Mouse (Mus musculus) gastrocnemius, adult 2 months (tissue): ENCODE measurements at regions not wholly inside any gene's neighbourhood (a gene's known extent, or its start where the extent isn't known, plus 50 kb on each side); places are given as distances from the start of the nearest gene placed in this dataset.
A peak's percentile ranks its signal among the peaks of the same experiment; 100 is the strongest.

Experiments
- DNase-seq: peaks from one replicate; pipeline ENCODE4 v3.0.0; 2022
- H3K27ac ChIP-seq: fragments of 200-600 bp; 2 replicates; pipeline ENCODE4 v1.8.1; 2022; ENCODE audit warnings: mild to moderate bottlenecking
- H3K4me3 ChIP-seq: fragments of 200-600 bp; 2 replicates; pipeline ENCODE4 v1.8.1; 2022; ENCODE audit warnings: mild to moderate bottlenecking, moderate library complexity
- CTCF ChIP-seq: fragments of 200-600 bp; IDR thresholded peaks from 2 replicates; pipeline ENCODE4 v1.8.1; 2022; ENCODE audit warnings: antibody characterized with exemption, mild to moderate bottlenecking, moderate library complexity
- intact Hi-C: fragments of 180-260 bp; cut with DNase I; formaldehyde crosslinking; loops from one replicate; pipeline ENCODE4 v1.15.1; 2025

- TF ChIP-seq CTCF: no peak
- intact Hi-C loops: no loop called here
- no peak overlapping the region for H3K27ac ChIP-seq
- H3K4me3 ChIP-seq: no peak overlapping the region
- no peak for DNase-seq
Observed at GRCm38 (mm10) chr9:47404821-47405220, 125.2 kb upstream of the Cadm1 start.

- no peak for TF ChIP-seq CTCF
- intact Hi-C loops: no loop called here
- Histone ChIP-seq H3K27ac (no peak overlapping the region), H3K4me3 (no peak overlapping the region)
- no peak for DNase-seq
Observed at GRCm38 (mm10) chr9:47405547-47405946, 124.4 kb upstream of the Cadm1 start.

GRCm38 (mm10) chr9:47407007-47407670 is 122.8 kb upstream of the Cadm1 start:
- TF ChIP-seq CTCF: no peak
- Histone ChIP-seq H3K27ac (no peak overlapping the region), H3K4me3 (no peak overlapping the region)
- intact Hi-C loops: no loop called here
- peak; percentile 41 for DNase-seq

DNA sequence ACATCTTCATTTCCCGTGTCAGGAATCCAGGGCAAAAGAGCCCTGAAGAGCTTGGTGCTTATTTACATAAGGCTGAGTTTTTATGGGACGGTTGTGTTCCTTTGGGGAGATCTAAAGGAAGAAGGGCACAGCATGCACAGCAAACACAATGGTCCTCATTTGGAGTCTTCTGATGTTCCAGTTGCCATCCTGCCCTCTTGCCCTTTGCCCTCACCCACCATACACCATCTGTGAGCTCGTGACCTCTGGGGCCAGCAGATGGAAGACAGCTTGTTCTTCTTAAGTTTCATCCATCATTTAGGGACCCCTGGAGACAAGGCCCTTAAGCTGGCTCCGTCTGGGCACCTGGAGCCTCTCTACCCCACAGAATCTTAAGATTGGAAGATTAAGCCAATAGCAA is 121.9 kb upstream of the Cadm1 start:
- no peak overlapping the region for H3K4me3 ChIP-seq
- no peak for DNase-seq
- H3K27ac ChIP-seq: no peak overlapping the region
- intact Hi-C loops: no loop called here
- no peak for TF ChIP-seq CTCF

DNA sequence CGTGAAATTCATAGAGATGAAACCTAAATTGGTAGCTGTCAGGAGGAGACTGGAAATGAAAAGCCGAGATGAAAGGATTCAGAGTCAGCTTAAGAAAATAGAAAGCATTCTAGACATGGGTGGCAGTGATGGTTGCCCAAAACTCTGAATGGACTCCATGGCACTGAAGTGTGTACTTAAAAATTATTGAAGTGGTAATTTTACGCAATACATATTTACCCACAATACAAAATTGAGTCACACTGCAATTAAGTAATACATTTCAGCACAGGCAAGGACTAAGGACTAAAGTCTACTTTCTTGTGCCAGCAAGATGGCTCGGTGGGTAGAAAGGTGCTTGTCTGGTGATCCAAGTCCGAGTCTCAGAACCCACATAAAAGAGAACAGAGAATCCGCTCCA is 120.4 kb upstream of the Cadm1 start:
- TF ChIP-seq CTCF: no peak
- DNase-seq: no peak
- intact Hi-C loops: no loop called here
- Histone ChIP-seq H3K4me3 (no peak overlapping the region), H3K27ac (no peak overlapping the region)

- no peak overlapping the region for H3K4me3 ChIP-seq
- intact Hi-C loops: no loop called here
- DNase-seq: no peak
- H3K27ac ChIP-seq: no peak overlapping the region
- TF ChIP-seq CTCF: no peak
Observed at GRCm38 (mm10) chr9:47412786-47413185, 117.2 kb upstream of the Cadm1 start.

- H3K4me3 ChIP-seq: no peak overlapping the region
Observed at GRCm38 (mm10) chr9:47414350-47414988, 115.5 kb upstream of the Cadm1 start.

GRCm38 (mm10) chr9:47422151-47422599 is 107.8 kb upstream of the Cadm1 start:
- Histone ChIP-seq H3K4me3 (peak overlapping the region; percentile 19; the same call in 1 of the 2 replicates), H3K27ac (peak overlapping the region; percentile 48; the same call in 1 of the 2 replicates)
- peak; percentile 63 for DNase-seq
- no peak for TF ChIP-seq CTCF
- intact Hi-C loops: no loop called here

More at GRCm38 (mm10) chr9:47414350-47414988, 115.5 kb upstream of the Cadm1 start:
- no peak for TF ChIP-seq CTCF
- DNase-seq: no peak
- intact Hi-C loops: no loop called here
- H3K27ac ChIP-seq: no peak overlapping the region

GRCm38 (mm10) chr9:47422741-47423461 is 107.1 kb upstream of the Cadm1 start:
- H3K27ac ChIP-seq: peak overlapping the region; percentile 43; the same call in 1 of the 2 replicates
- intact Hi-C loops: no loop called here
- peak; percentile 65 for DNase-seq
- H3K4me3 ChIP-seq: no peak overlapping the region; the same call in 1 of the 2 replicates
- TF ChIP-seq CTCF: no peak

- no peak overlapping the region; the same call in 1 of the 2 replicates for H3K27ac ChIP-seq
- intact Hi-C loops: no loop called here
- no peak for DNase-seq
- no peak overlapping the region for H3K4me3 ChIP-seq
- no peak for TF ChIP-seq CTCF
Observed at GRCm38 (mm10) chr9:47423462-47423832, 106.5 kb upstream of the Cadm1 start.

DNA sequence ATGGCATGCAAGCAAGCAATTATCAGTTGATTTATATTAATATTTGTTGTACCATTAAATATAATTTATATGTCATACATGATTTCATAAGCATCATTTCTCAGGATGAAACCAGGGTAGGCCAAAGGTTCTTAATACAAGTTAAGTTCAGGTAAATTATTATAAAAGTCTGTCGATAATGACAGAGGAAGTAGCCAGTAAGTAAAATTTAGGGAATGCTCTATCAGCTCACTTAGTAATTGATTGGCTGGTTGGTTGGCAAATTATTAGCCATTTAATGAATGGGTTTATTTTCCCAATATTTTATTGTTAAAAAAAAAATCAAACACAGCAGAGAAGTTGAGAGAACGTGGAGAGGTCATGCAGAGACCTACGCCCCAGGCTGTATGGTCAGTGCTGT is 105.8 kb upstream of the Cadm1 start:
- H3K4me3 ChIP-seq: no peak overlapping the region
- no peak for TF ChIP-seq CTCF
- no peak for DNase-seq
- H3K27ac ChIP-seq: no peak overlapping the region
- intact Hi-C loops: no loop called here

- no peak for TF ChIP-seq CTCF
- Histone ChIP-seq H3K27ac (no peak overlapping the region), H3K4me3 (no peak overlapping the region)
- no peak for DNase-seq
- intact Hi-C loops: no loop called here
Observed at GRCm38 (mm10) chr9:47426712-47427111, 103.3 kb upstream of the Cadm1 start.

DNA sequence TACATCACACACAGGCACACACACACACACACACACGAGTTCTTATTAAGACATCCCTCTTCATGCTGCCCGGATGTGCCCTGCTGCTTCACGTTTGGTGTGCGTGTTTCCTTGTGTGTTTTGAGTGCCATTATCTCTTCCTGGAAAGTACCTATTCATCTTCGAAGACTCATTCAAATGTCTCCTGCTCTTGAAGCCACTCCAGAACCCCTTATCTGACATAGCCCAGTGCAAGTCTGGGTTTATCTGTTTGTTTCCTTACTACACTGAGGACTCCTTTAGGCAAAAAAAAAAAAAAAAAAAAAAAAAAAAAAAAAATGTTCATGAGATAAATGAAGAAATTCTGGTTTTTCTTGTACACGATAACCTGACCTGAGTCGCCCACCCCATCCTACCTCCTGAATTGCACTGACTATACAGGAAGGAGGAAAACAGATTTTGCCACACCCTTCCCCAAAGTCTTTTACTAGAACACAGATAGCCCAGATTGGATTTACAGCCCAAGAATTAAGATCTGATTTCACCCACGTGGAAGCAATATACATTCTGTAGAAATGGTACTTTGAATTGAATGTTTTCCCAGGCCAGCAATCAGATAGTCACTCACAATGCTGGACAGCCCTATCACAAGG is 101.1 kb upstream of the Cadm1 start:
- TF ChIP-seq CTCF: no peak
- Histone ChIP-seq H3K4me3 (no peak overlapping the region), H3K27ac (no peak overlapping the region)
- no peak for DNase-seq
- intact Hi-C loops: no loop called here
